Mouse (Mus musculus): ENCODE data around the gene 2010111I01Rik. TPM values are rescaled to one million over a fixed set of nuclear protein-coding genes. Genes with fewer than 3 reads are reported as not detected.

Gene 2010111I01Rik
- polyA plus RNA-seq (2015; fragmentation: Illumina TruSeq; extraction: RNeasy Lipid Tissue Mini Kit (QIAGEN cat#74804); ENCODE audit: insufficient read depth, low replicate concordance), result 46.7 TPM

DNA sequence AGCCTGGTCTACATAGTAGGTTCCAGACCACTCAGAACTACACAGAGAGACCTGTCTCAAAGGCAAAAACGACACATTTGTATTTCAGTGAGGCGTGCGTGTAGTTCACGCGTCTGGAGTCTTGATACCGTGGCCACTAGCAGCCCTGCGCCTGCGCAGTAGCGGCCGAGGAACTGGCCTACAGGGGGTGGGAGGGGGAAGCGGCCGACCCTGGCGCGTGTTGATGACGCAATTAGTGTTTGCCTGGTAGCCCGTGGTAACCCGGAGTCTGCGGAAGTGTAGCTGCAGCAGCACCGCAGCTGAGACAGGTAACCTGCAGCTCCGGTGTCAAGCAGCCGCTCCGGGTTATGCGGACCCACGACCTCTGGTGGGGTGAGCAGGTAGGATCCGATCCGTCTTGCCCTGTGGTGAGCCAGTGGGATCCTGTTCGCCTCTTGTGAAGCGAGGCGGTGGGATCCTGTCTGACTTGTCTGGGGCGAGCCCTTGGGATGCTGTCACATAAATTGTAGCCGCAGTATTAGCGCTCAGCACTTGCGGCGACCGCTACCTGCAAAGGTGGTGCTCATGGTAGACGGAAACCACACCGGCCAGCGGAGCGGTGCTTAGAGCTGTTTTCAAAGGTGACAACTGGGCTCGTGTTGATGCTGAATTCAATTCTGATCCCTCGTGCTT lies at the start of gene 2010111I01Rik:
2010111I01Rik (plus strand) TSS at position 254 of the 672 bp plus-strand sequence.

Other genes with a start within 250 kb of the 2010111I01Rik start
- gene Platr25, start 204.2 kb upstream of the 2010111I01Rik start, polyA plus RNA-seq (2015; fragmentation: Illumina TruSeq; extraction: RNeasy Lipid Tissue Mini Kit (QIAGEN cat#74804); ENCODE audit: insufficient read depth, low replicate concordance), result 39.6 TPM
- 9.4 TPM for gene Gm5141, start 179.1 kb upstream of the 2010111I01Rik start, polyA plus RNA-seq (2015; fragmentation: Illumina TruSeq; extraction: RNeasy Lipid Tissue Mini Kit (QIAGEN cat#74804); ENCODE audit: insufficient read depth, low replicate concordance)
- gene Fbp2, start 106.5 kb upstream of the 2010111I01Rik start, polyA plus RNA-seq (2015; fragmentation: Illumina TruSeq; extraction: RNeasy Lipid Tissue Mini Kit (QIAGEN cat#74804); ENCODE audit: insufficient read depth, low replicate concordance), result not detected
- gene Fbp1, start 76.6 kb upstream of the 2010111I01Rik start, polyA plus RNA-seq (2015; fragmentation: Illumina TruSeq; extraction: RNeasy Lipid Tissue Mini Kit (QIAGEN cat#74804); ENCODE audit: insufficient read depth, low replicate concordance), result not detected

All from spleen, adult 10 weeks (tissue).